Mouse (Mus musculus): Measurements from ENCODE around the gene Gm27021.

Gene Gm27021

DNA sequence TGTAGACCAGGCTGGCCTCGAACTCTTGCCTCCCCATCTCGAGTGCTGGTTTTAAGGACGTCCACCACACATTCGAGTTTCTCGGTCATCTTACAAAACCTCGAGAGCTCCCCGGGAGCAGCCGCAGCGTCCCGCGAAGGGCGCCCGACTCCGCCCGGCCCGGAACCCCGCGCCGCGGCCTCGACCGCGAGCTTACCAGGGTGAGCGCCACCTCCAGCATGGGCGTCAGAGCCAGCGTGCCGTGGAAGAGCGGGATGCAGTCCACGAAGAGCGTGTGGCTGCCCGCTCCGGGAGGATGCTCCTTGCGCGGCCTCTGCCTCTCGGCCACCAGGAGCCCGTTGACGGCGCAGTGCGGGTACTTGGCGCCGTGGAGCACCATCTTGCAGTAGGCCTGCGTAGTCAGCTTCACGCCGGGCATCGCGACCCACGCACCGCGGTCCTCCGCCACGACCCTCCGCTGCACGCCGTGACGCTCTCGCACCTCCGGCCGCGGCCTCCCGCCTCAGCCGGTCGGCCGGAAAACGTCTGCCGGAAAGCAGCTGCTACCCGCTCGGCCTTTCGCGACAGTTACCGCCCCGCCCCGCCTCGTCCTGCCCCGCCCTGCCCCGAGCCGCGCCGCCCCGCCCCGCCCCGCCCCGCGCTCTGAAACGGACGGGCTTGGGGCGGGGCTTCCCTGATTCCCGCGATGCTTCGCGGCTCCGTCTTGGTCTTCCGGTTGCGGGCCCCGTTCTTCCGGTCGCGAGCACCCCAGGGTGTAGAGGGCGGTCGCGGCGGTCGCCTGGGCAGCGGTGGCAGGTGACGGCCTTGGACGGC is at the start of gene Gm27021, which contains the start of gene Cox4i1:
Gm27021 (minus strand) TSS at position 519 of the 813 bp plus-strand sequence.
Cox4i1 (plus strand) TSS at position 662 of the 813 bp plus-strand sequence.
- DNase-seq = peak; percentile 98 to 99

DNA sequence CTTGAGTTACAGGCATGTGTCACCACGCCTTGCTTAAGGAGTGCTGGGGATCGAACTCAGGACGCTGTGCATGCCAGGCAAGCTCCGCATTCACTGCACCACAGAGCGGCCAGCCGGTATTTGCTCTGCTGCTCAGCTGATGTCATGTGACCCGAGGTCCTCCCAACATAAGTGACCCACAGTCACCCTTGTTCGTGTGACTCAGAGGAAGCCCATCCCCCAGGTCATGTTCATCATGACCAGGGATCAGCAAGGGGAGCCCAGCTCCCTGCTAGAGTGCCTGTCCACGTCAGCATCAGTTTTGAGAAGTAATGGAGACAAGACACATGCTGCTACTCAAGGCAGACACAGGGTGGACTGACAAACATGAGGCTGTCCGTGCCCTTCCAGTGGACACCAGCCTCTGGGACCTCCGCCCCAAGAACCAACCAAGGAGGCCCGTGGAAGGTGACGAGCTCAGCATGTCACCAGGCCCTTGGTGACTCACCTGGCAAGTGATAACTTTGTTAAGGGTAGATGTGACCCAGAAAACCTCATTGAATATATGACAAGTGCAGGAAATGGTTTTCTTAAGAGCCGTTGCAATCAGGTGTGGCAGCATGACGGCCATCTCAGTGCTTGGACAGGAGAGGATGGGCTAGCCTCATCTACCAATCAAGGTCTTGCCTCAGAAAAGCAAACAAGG is 48.3 kb upstream of the Gm27021 start:
- DNase-seq = no peak

DNA sequence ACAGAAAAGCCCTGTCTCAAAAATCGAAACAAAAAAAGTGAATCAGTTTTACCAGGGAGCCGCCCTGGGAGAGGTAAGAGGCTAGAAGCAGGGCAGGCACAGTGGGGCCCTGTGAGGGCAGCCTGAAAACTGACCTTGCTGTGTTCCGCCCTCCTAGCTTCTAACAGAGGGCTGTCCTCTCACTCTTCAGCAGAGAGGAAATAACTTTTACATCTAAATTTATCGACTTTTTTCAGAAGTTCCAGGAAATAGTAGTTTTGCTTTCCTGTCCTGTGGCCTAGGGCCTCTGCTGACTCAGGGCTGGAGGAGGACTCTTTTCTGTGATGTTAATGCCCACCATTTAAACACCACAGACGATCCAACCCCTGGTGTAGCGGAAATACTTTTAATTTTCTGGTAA is 47.3 kb upstream of the Gm27021 start:
- DNase-seq = no peak

DNA sequence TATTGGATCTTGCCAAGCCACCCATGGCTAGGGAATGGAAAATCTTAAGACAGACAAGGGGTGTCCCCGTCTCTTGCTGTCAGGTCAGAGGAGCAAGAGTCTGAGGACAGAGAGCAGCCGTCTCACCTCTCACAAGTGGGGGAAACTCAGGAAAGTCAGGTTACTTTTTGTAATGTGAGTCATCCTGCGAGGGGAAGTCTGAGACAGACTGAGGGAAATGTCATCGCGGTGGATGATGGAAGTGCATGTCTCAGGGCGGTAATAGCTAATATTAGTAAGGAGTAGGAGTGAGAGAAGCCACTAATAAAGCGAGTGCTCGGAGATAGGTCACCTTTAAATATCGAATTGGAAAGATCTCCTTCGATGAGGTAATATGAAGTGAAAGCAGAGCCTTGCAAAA is 41.3 kb upstream of the Gm27021 start:
- DNase-seq = no peak

DNA sequence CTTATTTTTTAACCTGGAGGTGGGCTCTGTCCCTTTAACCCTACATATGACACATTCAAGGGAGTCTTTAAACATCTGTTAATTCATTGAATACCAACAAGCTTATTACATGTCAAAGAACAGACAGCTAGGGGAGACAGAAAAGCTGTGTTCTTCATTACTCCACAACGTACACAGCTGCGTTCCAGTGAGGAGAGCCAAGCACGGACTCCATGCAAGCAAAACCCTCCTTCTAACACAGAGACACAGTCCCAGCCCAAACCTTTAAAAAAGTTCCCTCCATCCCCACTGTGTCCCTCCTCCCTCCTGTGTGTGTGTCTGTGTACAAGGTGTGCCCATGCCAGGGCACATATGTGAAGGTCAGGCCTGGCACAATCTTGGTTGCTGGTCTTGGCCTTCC is 38.3 kb upstream of the Gm27021 start:
- no peak for DNase-seq

DNA sequence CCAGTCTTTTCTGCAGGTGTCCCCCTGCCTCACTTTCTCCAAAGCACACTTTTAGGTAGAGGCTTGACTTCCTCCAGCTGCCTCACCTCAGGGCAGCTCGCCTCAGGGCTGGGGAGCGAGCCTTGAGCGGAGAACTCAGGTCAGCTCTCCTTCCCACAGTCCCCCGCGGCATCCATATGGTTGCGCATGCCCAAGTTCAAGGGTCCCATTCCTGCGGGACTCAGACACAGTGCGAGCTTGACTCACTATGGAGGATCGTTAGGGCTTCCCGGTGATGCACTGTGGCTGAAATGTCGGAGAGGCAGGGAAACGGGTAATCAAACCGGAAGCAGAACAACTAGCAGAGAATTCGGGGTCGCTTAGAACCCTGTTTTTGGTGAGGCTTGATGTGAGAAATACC is 37.3 kb upstream of the Gm27021 start:
- DNase-seq = no peak

DNA sequence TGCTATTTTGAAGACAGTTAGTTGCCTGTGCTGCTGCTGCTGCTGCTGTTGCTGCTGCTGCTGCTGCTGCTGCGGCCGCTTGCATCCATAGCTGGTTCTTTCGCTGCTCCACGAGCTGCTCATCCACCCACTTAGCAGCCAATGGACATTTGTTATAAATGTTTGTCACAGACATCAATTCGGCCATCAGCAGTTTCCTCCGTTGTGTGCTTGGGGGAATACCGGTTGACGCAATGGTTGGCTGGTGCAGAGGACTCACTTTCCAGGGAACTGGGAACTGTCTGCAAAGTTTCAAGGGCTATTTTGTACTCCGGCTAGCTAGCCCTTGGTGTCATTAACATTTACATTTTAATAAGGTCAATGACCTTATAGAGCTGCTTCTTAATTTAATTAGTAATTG is 36.3 kb upstream of the Gm27021 start:
- DNase-seq = no peak

DNA sequence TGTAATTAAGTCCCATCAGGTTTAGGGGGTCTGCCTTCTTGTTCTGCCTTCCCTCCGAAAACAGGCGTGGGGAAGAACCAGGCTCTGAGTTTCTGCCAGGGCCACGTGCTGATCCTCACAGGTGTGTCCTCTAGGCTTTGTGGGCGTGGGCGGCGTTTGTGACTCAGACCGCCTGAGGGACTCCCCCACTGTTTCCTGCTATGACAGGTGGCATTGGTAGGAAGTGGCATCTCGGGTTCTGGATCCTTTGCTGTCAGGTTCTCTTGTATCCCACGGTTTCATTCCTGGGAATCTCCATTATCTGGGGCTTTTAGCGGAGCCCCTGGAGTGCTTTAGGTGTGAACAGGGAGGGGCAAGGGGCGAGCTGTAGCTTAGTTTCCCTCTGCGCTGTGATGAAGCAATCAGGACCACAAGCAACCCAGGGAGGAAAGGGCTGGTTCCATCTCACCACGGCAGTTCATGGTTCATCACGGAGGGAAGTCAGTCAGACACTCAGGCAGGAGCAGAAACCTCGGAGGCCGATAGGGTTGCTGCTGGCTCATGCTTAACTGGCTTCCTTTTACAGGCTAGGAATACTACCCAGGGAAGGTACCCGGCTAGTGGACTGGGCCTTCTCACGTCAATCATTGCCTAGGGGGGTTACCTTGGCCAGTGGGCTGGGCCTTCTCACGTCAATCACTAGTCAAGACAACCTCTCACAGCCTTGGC is 34.0 kb upstream of the Gm27021 start:
- DNase-seq = no peak

DNA sequence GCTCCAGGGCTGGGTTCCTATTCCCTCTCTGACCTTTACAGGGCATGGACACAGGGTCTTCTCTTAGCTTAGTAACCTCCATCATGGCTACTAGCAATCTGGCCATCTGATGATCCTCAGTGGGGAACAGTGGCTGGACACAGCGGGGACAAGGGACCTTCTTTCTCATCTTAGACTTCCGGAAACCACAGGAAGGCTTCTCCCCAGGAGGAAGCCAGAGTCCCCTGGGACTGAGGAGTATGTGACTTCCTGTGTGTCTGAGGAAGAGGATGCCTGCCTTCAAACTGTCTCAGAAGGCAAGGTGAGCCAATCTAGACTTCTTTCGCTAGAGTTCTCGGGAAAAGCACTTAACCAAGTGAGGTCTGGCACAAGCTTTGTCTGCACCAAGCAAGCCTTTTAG is 32.2 kb upstream of the Gm27021 start:
- no peak for DNase-seq

DNA sequence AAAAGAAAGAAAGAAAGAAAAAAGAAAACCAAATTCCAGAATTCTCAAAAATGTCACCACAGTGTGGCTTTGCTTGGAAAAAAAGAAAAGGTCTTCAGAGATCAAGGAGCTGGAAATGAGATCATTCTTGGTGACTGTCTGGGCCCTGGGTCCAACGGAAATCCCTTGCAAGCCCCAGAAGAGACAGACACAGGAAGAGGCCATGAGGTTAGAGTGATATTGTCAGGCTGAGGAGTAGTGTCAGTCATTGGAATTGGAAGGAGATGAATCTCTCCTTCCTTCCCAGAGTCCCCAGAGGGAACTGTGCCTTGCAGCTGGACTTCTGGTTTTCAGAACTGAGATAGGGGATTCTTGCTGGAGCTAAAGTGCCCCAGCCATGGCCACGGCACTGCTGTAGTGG is 31.7 kb upstream of the Gm27021 start:
- no peak for DNase-seq

DNA sequence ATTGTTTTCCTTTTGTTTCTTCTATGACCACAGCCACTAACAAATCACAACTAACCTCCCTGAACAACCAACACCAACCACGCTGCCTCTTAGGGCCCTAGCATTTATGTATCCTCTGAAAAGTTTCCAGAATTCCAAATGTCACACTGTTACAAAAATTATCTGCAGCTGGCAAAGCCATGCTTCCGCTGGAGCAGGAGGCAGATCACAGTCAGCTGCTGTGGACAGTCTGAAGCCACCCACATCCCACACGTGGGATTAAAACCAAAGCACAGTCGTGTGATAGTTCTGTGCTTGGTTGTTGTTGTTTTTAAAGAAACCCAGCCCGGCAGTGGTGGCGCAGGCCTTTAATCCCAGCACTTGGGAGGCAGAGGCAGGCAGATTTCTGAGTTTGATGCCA is 31.2 kb upstream of the Gm27021 start:
- DNase-seq = no peak

DNA sequence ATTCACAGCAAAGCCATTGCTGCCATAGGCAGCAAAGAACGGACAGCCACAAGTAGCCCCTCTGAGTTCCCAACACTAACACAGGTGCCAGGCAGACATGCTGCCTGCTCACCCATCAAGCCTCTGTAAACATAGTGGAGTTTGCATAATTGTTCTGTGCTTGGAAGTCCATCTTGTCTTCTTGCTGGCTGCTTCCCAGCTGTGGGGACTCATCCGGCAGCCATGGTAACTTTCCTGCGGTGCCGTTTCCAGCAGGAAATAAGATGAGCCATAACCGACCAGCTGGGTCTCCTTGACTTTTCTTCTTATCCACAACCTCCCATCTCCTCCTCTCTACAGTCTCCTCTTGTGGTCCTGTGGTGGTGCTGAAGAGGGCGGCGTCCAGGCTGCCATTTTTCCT is 30.5 kb upstream of the Gm27021 start:
- DNase-seq = peak in 1 of 2 experiments; percentile 51

DNA sequence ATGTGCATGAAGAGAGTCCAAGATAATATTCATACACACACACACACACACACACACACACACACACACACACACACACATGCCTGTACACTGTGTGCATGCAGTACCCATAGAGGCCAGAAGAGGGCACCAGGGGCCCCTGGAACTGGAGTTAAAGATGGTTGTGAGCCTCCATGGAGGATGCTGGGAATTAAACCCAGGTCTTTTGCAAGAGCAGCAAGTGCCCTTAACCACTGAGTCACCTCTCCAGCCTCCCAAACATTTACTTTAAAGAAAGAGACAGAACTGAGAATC is 30.0 kb upstream of the Gm27021 start:
- peak; percentile 47 to 60 for DNase-seq

DNA sequence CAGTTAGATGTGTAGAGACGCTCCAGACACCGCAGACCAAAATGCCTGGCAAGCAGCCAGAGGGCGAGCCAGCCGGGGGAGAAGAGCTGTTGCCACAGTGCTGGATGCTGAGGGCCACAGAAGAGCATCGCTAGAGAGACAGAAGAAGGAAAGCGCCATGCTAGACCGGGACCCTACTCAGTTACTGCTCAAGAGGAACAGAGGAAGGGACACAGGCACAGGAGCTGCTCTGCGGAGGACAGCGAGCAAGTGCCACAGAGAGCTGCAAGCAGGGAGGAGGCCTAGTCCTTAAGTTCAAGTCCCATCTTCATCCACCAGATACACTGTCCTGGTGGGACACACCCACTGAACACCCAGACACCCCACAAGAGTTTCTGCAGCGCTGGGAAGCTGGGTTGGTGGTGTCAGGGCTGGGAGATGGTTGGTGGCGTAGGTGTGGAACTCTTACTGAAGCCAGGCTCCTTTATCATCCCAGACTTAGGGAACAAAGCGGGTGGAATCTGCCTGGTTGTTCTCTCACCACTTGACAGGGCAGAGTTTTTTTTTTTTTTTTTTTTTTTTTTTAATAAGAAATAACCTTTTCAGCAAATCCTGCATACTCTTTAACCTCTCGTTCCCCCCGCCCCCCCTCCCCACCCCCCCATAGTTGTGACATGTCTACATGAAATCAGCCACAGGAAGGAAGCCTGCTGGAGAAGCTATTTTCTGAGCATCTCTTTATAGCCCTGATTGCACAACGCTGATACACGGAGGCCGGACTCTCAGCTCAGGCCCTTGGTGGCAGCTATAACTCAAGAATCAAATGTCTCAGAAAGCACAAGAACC is 29.5 kb upstream of the Gm27021 start:
- peak; percentile 87 to 90 for DNase-seq

DNA sequence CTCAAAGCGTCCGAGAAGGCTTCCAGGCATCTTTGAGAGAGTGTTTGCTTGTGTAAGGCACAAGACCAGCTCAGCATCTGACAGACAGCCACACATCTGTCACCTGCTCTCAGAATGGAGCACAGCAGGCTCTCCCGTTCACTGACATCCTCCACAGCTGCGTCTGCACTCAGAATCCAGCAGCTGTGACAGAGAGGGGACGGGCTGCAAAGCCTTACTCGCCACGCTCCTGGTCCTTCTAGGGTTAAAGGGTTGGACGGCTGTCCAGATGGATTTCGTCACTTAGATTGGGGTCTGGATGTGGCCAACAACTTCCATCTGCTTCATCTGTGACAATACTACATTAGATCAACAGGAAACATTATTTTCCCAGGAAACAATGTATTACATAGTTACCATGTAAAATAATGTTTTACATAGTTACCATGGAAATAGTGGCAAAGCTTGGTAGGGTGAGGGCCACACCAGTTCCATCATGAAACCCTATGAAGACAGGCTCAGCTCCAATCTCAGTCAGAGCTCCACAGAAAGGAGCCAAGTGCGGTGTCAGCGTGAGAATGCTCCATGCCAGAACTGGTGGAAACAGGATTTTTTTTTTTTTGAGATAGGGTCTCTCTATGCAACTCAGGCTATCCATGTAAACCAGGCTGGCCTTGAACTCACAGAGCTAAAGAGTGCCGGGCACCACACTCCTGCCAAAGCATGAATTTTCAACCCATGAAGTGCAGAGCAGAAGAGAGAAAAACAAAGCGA is 28.7 kb upstream of the Gm27021 start:
- peak; percentile 61 to 68 for DNase-seq

DNA sequence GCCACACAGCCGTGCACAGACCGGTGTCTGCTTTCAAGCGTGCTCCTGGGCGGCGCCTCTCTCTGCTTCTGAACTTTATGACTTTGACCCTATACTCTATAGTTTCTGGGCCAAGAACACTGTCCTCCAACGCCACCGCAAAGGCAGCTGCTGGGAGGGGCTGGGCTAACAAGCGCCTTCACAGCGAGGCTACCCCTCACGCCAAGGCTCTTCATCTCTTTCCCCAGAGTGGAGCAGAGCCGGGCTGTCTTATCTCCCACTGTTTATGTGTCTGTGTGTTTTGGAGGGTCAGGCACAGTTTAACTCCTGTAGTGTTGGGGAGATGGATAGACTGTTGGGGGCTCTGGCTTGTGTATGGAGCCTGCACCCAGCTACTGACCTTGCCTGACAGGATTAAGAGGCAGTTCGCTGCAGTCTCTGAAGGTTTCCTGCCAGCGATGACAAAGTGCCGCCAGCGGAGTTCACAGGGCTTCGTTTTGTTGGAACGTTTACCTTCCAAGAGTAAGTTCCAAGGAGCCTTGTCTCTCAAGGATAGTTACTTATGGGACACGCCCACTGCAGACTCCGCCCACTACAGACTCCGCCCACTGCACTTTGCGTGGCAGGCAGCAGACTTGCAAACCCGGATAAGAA is 26.1 kb upstream of the Gm27021 start:
- no peak for DNase-seq

DNA sequence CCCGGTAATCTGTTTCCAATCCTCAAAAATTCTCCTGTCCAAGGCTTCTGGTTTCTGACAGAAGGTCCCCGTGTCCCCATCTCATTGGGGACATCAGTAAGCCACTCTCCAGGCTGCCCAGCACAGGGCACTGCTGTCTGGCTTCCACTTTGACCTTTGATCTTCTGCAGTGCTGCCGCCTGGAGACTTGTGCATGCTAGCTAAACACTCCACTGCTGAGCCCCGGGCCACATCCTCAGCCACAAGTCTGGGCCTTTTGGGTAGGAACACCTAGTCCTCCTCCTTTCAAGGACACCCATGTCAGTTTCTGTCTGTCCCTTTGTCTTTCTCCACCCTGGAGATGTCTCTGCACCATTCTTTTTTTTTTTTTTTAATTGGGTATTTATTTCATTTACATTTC is 25.1 kb upstream of the Gm27021 start:
- no peak for DNase-seq

DNA sequence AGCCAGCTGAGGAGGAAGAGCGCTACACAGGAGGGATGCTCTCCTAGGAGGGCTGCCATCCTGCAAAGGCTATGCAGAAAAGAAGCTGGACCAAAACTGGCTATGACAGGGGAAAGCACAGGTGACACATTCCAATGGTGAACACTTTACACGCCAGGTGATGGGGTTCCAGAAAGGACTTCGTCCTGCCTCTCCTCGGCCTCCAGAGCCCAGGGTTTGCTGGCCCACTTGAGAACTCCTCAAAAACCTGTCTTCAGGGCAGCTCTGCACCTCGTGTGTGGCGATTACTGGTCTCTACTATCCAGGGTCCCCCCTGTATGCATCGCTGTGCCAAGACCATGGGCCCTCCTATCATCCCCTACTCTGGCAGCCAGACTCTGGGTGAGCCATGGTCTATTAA is 20.6 kb upstream of the Gm27021 start:
- DNase-seq = no peak

DNA sequence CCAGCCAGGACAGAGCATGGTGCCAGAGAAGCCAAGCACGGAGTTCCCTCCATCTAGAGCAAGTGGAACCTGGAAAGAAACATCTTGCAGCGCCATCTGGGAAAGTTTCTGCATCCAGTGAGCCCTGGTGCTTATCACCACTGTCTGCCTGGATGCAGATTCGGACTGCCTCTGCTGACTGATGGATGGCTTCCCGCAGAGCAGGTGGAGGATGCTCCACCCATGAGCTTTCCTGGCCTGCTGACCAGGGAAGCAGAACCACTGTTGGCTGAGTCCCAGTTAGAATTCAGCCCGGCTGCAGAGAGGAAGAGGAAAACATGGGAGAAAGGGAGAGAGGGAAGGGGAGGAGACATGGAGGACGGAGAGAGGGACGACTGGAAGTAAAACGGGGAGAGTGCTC is 19.9 kb upstream of the Gm27021 start:
- peak in 1 of 2 experiments; percentile 61 for DNase-seq

DNA sequence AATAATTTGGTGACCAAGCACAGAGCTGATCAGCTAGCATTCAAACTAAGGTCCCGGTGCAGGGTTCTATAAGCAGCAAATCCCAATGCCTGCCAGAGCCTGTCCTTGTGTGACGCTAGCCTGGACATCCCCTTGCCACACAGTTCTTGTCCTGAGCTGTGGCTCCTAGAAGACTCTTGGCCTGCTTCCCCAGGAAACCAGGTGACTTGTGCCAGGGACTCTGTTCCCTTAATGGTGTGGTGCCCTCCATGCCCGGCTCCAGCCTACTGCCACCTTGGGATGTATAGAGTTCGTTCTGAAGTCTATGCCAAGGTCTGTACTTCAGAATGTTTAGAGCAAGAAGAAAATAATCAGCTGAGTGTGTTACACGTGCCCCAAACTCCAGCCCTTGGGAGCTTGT is 18.7 kb upstream of the Gm27021 start:
- no peak for DNase-seq

DNA sequence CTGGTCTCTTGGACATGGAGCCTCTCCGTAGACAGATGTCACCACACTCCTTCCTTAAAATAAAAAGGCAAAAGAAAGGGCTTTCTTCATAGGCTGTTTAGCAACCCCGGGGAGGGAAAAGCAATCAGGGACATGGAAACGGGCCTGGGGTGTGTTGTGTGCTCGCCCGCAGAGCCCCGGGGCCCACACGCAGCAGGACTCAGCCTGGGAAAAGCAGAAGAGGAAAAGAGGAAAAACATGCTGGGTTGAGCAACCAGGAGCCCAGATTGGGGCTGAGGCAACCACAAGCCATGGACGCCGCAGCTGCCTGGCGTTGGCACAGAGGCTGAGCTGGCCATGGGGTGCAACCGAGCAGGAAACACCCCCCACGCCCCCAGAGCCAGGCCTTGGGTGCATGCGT is 18.2 kb upstream of the Gm27021 start:
- peak in 1 of 2 experiments; percentile 44 for DNase-seq

DNA sequence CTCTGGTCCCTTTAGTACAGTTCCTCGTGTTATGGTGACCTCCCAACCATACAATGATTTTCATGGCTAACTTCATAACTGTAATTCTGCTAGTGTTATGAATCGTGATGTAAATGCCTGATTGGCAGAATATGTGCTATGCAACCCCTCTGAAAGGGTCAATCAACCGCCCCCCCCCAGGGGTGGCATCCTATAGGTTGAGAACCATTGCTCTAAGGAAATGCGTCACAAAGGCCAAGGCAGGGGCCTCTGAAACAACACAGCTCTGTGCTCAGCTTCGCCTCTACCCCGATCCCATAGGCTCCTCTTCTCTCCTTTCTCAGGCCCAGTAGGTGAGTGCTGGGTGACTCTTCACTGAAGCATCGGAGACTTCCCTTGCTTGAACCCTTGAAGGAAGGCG is 17.7 kb upstream of the Gm27021 start:
- DNase-seq = no peak
